Mouse (Mus musculus) right cerebral cortex, adult 2 months (tissue): Measurements from ENCODE around the gene Hpse2.

Experiments
- DNase-seq, 2 experiments: peaks; one replicate each; pipeline ENCODE4 v3.0.0; 2021 to 2022; ENCODE audit warnings: low spot score in 2 of 2

The Hpse2 gene

DNA sequence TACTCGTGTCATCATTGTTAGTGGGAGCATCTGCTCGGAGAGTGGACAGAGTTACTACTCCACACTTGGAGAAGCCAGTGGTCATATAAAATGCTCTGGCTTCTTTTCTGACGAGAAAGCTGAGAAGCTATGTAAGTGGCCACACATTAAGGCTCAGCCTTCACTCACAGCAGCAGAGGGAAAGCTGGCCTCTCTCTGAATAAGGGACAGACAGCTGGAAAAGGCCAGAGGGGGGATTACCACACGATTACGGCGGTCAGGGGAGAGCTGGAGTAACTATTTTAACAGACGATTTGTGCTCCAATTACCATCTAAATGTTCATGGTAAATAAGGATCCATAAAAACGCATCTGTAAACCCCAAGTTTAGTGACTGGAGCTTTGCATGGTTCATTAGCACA, 232.1 kb downstream of the Hpse2 start:
- no peak for DNase-seq

DNA sequence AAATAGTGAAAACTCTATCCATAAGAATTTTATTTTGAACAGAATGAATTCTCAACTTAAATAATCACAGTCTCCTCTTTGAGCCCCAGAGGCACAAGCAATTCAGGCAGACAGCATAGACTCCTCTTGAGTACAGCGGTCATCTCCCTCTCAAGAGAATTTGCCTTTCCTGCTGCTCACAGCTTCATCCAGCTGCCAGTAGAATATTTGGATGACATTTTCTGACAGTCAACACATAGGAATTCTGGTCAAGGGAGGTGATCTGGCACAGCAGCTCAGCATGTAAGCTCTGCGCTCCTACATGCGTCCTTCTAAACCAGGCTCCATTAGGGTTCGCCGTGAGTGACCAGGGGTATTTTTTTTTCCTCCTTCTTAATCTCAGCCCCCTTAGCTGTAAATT, 232.6 kb downstream of the Hpse2 start:
- no peak for DNase-seq

DNA sequence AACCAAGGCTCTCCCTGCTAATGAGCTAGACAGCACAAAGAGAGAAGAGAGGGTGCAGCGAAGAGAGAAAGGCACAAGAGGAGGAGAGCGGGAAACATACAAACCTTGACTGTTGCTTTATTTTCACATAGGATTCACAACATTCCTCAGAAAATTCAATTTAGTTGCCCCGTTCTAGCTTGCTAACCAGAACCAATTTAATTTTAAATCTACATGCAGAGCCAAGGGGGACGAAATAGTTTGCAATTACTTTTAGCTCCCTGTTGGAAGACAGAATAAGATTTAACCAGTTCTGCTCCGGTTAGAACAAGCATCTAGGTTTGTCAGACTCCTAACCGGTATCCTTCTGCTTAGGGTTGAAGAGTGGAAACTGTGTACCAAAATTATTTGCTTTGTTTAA, 240.3 kb downstream of the Hpse2 start:
- DNase-seq = no peak

DNA sequence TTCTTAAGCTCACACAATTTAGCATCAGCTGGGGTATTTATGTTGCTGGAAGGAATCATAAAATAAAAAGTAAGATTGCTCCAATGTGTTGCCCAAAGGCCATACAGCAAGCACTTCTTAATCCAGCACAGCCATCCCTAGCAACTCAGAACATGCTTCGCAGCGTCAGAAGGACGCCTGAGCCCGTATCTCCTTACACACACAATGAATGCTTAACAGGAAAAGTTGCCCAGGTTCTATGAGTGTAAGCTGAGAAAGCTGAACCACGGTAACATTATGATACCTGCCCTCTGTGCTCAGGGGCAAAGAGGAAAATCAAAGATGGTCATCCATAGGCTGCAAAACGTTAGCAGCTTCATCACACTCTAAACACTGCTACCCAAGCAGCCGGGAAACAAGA, 241.3 kb downstream of the Hpse2 start:
- DNase-seq = no peak

DNA sequence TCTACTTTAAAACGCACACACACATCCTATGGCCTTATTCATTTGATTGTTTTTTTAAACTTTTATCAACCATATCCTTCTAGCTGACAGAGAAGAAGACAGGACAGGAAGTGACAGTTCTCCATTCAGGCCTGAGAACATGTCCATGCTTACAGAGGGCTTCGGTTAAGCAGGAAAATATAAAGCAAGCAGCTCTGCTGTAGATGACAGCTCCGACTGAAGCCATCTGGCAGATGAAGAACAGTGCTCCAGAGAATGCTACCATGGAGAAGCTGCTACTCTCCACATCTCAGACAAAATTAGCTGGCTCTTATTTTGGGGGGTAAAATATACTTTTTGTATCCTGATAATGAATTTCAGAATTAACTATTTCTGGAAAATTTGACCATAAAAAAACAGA, 246.5 kb downstream of the Hpse2 start:
- no peak for DNase-seq

DNA sequence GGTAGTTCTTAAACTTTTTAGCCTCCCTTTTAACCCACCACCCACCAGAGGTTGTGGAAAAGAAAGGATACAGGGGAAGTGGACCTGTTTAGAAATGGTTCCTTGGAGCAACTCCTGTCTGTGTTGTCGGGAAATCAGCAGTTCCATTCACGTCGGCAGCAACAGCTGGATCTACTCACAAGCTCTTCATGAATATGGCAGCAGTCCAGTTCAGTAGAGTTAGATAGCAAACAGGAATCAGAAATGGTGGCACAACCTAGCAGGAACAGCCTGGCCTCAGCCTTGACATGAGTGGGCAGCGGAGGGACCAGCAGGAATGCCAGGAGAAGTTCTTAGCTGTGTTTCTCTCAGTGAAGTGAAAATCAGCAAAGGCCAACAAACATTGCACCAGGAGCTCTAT, 278.4 kb downstream of the Hpse2 start:
- DNase-seq = no peak

DNA sequence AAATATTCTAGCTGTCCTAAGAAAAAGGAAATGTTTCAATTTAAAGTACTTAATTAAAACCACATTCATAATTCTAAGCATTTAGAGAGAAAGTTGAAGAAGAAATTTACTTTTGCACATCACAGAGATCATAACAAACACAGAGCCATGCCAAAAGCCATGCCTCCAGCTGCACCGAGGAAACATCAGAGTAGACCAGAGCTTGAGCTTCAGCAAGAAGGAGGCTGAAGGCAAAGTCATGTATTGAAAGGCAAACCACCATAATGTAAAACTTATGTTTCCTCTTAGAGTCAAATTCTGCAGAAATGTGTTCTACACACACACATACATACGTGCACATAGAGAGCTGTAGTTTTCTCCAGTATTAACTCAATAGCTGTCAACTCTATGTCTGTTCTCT, 291.2 kb downstream of the Hpse2 start:
- DNase-seq = no peak

DNA sequence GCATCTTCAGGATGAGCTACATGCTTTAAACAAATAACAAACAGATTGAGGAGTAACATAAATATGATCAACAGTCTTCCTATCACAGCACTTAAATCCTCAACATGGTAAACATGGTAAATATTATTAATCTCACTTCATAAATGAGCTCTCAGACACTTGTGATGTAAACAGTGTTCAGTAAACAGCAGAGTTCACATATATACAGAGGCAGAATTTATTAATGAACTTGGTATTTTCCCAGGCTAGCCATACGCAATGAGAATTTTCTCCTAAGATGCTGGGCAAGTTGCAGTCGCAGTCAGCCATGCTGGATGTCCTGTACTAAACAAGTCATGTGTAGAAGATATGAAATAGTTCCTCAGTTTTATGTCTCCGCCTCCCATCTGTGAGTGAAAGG, 300.9 kb downstream of the Hpse2 start:
- no peak for DNase-seq

DNA sequence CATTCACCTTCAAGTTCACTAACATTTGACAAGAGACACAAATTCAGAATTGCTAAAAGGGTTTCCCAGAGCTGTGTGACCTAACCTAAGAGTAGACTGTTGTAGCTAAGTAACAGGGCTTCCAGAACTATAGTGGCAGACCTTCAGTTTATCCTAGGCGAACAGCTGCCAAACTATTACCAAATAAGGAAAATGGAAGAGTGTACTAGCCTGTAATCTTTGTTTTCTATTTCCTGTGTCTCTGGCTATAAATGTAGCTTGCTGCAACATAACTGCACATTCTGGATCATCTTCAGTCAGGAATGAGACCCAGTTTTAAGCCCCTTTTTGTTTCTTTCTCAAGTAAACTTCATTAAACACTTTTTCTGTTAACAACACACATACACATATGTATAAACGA, 324.0 kb downstream of the Hpse2 start:
- no peak for DNase-seq

DNA sequence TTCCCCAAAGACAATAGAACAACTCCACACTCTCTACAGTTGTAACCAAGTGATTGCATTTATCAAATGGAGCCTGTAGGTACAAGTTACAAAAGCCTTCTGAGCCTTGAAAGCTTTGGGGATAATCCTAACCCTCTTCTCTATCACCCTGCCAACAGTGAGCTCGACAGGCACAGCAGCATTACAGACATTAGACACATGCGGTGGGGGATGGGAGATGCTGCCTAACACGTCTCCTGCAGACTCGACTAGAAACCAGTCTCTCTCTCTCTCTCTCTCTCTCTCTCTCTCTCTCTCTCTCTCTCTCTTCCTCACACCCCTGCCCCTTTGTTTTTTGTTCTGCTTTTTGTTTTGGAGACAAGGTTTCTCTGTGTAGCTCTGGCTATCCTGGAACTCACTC, 343.6 kb downstream of the Hpse2 start:
- DNase-seq = no peak

DNA sequence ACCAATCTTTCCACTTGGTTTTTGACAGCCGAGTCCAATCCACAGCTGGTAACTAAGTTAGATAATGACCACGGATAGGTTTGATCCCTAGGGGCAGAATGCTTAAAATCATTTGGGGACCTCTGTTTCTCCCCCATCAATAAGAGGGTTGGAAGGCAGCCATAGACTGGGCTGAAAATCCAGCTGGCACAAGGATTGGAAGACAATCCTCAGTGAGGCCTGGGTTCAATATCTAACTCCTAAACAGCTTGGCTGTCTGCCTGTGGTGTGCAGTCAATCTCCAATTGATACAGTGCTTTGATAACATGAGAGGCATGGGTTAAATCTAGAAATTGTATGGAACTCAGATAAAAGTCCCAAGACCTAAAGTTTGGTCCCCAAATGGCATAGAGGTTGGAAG, 345.4 kb downstream of the Hpse2 start:
- no peak for DNase-seq

DNA sequence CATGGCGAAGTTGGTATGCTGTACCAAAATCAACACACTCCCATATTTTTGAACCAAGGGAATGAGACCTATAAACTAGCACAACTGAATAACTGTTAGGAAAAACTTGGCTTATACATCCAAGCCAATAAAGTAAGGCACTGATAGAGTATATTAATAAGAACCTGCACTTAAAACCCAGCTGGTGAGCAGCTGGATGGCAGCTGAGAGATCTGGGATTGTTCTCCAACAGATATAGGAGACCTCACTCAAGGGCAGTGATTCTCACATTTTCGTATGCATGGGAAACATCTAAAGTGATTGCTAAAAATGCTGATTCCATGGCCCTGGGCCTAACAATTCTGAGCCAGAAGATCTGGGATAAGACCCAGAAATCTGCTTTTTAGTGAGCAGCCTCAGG, 345.9 kb downstream of the Hpse2 start:
- DNase-seq = no peak

DNA sequence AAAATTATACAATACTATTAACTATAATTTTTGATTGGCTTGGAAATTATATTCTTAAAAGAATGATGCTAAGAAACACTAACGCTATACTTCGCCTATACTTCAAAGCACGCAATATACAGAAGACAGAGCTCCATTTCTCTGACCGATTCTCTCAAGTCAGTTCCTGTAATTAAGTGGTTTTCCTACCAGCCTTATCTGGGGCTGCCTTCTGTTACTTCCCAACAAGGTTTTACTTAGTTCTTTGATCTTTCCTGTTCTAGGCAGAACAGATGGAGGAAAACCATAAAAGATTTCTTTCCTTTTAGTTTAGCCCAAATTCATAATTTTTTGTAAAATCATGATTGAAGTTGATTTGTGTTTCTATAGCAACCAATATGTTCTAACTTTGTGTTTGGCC, 351.8 kb downstream of the Hpse2 start:
- no peak for DNase-seq

DNA sequence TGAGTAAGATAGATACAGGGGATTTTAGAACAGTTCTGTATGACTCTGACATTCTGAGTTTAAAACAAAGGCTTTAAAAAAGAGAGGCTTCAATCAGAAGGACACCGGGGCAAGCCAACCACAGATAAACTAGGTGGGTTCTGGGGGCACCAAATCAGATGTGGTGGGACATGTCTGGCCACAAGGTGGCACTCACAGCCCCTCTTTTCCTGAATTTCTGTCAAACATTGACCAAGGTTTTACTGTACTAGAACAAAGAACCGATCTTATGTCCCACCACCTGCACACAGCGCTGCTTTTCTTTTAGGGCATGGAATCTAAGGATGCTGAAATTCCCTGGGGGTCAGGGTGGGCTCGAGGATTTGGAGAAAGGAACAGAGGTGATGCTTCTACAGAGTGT, 360.9 kb downstream of the Hpse2 start:
- DNase-seq = peak; percentile 45 to 46

DNA sequence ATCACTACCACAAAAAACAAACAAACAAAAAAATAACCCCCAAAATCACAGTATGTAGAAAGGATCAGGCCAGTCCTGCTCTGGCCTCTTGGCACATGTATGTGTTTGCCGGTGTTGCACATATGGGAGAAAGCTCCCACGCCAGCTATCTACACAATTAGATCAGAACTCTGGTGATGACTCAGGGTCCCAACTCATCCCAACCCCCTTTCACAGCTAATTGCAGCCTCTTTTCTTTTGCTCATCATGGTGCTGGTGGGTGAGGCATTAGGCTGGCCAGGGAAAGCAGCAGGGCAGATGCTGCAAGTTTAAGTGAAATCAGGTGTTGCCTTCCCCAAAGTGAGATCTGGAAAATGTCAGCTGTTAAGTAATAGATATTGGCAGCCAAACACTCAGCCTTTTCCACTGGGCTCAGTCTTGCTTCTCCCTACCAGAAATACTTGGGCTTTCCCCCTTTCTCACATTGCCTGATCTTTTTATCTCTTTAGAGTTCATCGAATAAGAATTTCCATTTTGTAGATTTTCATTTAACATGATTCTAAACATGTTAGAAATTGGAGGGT, 365.5 kb downstream of the Hpse2 start:
- no peak for DNase-seq

DNA sequence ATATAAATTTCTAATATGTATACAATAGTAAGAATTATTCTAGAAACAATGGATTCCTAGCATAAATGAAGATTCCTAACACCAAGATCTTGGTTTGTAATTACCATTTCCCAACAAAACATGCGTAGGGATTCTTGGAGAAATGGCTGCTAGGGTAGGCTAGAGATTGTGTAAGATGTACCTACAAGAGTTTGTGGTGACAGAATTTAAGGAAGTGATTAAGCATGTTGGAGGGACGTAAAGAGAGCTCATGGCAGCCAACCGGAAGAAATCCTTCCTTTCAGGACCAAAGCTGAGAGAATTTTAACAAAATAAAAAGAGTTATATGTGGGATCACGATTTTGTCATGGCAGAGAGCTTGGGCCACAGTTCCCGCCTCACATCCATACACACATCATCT, 369.4 kb downstream of the Hpse2 start:
- DNase-seq = no peak

DNA sequence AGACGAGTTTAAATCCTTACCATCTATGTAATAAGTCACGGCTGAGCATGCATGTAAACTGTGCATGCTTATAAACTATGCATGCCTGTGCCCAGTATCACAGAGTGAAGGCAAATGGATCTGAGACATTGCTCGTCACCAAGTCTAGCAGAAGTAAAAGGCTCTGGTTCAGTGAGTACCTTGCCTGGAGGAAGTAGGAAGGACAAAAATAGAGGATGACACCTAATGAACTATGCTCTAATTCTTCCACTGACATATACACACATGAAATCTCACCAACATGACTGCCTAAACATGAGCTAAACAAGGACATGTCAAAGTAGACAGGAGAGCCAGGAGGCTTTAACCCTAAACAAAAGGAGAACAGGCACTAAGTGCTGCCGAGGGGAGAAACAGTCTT, 391.7 kb downstream of the Hpse2 start:
- no peak for DNase-seq

DNA sequence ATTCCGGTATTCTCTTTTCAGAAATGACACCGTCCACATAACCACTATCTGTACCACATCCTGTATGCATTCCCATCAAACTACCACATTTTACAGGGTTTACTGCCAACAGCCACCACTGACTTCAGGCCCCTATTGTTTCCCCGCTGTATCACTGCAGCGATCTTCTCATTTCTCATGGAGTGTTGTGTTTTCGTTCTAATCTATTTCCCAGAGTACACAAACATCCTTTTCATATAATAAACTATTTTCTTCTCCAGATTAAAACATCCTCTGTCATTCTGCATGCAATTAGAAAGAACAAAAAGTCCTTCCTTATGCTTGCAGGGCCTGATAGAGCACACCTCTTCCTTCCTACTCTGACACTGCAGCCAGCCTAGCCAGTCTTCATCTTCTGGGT, 399.3 kb downstream of the Hpse2 start:
- no peak for DNase-seq

DNA sequence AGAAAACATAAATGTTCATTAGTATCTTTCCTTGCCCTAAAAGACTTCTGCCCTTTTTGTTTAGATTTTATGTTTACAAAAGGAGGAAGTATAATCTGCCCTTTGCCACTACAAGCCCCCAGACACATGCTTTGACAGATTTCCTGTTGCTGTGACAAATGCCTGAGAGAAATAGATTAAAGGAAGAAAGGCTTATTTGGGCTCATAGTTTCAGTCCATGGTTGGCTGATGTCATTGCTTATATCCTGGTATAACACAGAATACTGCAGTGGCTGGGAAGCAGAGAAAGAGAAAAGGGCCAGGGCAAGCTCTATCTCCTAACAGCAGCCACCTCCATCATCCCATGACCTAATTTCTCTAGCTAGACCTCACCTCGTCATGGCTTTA, 401.8 kb downstream of the Hpse2 start:
- DNase-seq = no peak

DNA sequence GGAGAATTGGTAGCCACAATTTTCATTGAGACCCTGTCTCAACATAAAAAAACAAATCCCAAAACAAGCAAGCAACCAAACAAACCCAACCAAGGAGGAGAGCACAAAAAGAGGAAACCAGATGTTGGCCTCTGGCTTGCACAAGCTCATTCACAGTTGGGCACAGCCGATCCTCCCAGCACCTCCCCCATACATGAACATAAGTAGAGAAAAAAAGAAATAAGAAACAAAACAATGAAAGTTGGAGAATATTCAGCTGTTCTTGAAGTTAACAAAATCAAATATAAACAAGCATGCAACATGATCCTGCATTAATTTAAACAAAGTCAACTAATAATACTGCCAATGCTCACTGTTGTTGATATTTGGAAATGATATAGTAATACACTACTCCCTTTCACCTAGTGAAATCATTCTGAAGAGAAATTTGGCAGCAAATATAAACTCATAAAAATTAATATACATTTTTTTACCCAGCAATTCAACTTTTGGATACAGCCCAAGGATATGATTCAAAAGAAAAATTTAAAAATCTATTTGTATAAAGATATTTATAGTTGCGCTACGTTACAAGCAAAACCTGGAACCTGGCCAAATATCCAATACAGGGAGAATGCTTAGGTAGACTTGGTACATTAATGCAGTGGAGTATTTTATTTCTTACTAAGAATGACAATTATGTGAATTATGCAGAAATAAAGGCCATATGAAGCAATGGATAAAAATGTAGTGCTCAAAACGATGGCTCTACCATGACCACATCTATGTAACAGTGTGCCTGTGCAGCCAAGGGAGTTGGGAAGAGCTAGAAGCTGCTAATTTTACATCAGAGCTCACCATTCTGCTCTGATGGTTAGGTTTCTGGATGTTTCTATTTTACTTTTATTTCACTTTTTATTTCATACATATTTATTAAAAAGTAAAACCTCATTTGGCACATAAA, 402.5 kb downstream of the Hpse2 start:
- no peak for DNase-seq

DNA sequence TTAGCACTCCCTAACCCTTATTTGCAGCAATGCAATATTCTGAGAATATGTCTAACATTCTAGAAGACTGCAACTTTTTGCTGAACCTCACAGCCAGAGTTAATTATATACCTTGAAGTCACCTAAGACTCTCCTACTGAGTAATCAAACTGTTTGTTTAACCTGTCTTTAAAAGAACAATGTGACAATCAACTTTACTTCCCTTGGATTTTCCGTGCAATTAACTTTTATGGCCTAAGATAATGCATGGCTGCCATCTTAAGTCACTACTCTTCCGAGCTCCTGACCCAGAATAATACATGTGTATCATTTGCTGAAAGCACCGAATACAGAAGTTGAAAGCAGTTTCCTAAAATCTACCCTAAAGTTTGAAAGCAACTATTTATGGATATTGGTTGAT, 407.6 kb downstream of the Hpse2 start:
- no peak for DNase-seq

DNA sequence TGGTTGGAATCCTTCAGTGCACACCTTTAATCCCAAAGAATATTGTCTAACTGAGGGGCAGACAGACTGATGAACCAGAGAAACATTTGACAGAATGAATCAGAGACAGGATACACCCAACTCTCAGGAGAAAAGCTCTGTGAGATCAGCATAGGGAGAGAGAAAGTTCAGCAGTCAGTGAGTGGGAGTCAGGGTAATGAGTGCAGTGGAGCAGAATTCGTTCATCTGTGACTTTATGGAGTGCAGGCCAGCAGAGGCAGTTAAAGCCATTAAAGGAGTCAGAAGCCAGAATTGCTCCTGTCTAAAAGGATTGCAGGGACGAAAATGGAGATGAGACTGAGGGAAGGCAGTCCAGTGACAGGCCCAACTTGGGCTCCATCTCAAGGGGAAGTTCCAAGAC, 410.2 kb downstream of the Hpse2 start:
- DNase-seq = no peak

DNA sequence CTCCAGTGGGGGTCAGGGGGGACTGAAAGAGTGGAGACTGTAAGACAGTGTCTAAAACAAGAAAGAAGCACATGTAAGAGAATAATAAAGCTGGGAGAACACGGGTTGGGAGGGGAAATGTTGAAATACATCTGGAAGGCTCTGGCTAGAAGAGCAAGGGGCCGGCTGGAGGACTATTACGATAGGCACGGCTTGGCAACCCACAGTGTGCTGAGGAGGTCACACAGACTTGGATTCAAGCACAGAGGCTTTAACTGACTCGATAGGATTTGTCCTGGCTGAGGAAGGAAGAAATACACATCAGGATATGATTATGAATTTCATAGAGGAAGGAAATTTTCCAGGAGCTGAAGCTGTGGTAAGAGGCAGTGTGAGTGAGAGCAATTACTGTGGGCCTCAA, 414.4 kb downstream of the Hpse2 start:
- no peak for DNase-seq

DNA sequence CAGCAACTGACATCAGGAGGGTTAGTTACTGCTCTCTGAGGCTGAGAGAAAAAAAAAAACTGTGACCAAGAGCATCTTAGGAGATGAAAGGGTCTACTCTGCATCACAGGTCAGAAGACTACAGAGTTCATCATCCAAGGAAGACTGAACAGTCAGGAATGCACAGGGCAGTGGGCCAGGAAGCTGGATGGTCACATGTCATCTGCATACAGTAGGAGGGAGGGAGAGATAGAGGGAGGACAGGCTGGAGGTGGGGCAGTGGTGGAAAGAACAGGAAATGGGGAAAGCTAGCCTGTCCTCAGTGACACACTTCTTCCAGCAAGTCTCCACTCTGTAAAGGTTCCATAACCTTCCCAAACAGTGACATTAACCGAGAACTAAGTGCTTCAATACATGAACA, 423.0 kb downstream of the Hpse2 start:
- DNase-seq = no peak
